Mouse (Mus musculus): Measurements from ENCODE around the gene Ift57.

The Ift57 gene

DNA sequence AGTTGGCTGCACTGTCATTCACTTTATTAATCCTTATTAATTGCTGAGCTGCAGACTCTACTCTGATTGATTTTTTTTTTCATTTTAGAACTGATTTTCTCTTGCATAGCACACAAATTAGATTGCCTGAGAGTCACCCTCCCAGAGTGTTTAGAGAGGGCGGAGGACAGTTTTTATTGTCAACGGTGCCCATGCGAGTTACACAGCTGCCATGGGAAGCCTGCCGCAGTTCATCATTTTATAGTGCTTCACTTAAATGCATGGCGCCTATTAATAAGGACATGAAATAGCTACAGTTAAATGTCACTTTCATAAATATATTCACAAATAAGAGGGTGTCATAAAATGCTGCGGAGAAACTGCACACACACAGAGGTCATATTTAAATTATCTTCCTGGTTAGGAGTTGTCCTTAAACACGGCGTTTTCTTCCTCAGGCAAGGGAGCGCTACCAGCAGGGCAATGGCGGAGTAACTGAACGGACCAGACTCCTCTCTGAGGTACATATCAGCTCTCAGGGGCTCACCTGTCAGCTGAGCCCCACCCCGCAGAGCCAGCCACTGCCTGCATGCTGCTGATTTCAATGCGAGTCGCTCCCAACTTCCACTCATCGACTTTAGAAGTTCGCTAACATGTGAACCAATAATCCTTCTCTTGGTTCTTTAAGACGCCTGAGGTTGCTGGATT lies 61.6 kb downstream of the Ift57 start:
- DNase-seq: no peak

- no peak for DNase-seq
Observed at GRCm38 (mm10) chr16:49761981-49762380, 62.9 kb downstream of the Ift57 start.

DNA sequence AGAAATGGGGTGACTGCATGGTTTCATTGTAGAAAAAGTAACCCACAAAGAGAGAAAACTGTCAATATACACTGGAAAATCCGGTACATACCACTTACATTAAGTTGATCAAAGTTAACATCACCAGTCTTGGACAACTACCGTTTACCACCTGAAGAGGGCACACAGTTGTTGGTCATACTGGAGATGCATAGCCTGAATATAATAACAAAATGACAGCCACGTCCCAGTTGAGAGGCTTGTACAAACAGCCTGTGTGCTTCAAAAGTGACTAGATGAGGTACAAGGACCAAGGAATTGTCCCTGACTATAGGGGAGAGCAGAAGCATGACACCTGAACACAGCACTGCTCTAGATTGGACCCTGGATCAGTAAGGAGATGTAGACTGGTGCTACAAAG lies 67.3 kb downstream of the Ift57 start:
- DNase-seq: peak; percentile 76

GRCm38 (mm10) chr16:49768491-49769031 lies 69.5 kb downstream of the Ift57 start:
- no peak for DNase-seq

DNA sequence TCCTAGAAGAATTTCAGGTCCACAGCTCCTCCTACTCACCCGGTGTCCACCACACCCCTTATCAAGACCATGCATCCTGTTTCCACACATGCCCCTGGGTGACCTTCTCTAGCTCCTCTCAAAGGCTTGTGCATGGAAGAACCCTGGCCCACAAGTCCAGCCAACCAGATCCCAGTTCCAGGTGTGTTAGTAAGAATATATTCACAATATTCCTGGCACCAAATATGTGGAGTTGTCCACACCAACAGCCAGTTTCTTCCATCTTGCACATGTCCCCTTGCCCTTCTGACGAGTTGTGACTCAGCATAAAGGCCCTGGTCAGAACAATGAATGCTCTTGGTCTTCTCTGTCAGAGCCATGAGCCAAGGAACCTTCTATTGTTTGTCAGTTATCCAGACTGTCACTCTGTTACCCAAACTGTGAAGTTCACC lies 70.8 kb downstream of the Ift57 start:
- DNase-seq: no peak

GRCm38 (mm10) chr16:49770320-49771189 lies 71.5 kb downstream of the Ift57 start:
- DNase-seq: no peak

GRCm38 (mm10) chr16:49771609-49772396 lies 72.8 kb downstream of the Ift57 start:
- no peak for DNase-seq

DNA sequence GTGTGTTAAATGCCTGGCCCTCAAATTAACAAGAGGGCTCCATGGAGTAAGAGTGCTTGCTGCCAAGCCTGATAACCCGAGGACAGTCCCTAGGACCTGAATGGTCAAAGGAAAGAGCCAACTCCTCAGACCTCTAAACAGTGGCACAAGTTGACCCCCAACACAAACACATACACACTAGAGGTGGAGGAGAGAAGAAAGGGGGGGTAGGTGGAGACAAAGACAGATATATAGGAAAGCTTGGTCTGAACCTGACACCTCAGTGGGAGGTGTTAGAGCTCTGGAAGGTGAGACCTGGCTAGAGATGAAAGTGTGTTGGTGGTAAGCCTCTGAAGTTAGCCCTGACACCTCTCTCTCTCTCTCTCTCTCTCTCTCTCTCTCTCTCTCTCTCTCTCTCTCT lies 73.5 kb downstream of the Ift57 start:
- no peak for DNase-seq

- DNase-seq: no peak
Observed at GRCm38 (mm10) chr16:49773068-49773467, 74.0 kb downstream of the Ift57 start.

GRCm38 (mm10) chr16:49774059-49775001 lies 75.3 kb downstream of the Ift57 start:
- no peak for DNase-seq

DNA sequence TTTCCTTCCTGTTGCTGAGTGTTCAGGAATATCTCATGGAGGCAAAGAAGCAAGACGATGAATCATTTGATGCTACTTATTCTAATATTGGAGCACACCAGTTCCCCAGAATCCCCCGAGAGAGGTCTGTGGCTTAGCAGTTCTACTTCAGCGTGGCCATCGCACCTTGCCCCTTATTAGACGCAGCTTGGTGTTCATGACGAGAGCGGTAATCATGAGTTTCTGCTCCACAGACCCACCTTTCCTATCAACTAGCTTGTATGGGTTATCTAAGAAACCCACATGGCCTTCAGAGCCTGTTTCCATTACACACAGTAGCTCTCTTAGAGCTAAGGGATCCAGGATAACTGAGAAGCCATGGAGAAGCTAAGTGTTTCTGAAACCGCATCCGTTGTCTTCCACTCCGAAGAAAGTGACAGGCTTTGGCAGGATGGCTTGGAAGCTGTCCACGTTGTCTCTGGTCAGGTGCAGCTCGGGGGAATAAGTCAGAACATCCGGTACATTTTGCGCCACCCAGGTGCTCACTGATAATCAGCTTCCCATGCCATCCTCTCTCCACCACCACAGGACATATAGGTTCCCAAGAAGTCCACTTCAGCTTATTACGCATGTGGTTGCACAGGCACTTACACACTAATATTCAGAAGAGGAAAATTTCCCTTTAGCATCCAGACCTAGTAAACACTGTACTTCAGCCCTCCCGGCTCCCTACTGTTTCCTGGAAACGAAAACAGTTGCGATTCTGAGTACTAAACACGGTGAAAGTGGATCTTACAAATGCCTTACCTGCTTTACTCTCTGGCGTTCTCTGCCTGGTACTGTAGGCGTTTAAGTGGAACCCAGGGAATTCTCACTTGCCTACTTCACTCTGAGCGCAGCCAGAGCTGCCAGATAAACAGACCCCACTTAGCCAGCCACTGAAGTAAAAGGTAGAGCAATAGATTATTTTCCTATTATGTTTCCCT lies 76.3 kb downstream of the Ift57 start:
- no peak for DNase-seq

DNA sequence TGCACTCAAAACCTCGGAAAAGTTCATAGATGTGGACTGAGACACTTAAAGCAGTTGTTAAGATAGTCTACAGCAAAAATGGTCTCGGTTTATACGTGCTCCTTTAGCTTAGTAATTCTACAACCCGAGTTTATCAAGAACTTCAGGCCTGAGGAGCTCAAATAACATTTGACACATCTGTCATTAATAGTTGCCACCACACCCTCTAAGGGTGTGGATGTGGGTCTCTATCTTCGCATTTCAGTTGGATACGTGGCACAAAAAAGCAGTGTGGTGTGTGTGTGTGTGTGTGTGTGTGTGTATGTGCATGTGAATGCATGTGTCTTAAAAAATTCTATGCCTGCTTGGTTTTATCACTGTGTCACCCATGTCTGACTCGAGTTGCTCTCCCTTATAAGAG lies 77.9 kb downstream of the Ift57 start:
- no peak for DNase-seq

DNA sequence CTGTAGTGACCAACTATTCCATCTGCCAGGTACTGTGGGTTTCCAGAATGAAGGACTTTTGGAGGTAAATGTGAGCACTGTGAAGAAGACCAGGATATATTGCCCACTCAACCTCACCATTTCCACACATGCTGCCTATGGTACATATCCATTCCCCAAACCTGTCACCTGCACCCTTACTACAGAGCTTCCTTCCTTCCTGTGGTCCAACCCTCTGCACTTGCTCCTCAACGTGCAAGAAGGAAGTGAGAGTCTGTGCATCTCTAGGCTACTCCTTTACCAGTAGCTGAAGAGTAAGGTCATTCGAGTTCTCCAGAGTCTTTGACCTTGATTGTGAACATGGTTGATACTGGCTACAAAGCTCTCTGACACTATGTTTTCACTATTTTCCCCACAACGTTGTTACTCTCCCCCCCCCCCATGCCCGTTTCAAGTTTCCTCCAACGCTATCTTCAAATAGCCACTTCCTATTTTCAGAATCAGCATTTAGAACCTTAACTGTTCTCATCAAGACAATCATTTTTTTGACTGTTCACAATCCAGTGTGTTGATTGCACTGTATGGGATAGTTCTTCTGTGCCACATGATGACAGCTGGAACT lies 82.6 kb downstream of the Ift57 start:
- DNase-seq: peak; percentile 48

GRCm38 (mm10) chr16:49783369-49783768 lies 84.3 kb downstream of the Ift57 start:
- no peak for DNase-seq

DNA sequence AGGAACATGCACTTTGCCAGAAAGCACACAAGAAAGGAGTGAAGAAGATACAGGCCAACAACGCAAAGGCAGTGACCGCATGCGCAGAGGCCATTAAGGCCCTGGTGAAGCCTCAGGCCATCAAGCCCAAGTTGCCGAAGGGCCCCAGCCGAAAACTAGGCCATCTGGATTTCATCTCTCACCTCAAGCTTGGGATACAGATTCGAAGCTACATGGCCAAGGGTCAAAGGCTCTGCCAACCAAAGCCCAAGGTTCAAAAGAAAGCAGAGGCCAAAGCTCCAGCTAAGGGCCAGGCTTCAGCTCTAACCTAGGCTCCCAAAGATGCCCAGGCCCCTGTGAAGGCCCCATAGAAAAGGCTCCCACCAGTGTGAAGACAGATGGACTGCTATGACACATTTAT lies 87.1 kb downstream of the Ift57 start:
- no peak for DNase-seq

- no peak for DNase-seq
Observed at GRCm38 (mm10) chr16:49787714-49788113, 88.7 kb downstream of the Ift57 start.

DNA sequence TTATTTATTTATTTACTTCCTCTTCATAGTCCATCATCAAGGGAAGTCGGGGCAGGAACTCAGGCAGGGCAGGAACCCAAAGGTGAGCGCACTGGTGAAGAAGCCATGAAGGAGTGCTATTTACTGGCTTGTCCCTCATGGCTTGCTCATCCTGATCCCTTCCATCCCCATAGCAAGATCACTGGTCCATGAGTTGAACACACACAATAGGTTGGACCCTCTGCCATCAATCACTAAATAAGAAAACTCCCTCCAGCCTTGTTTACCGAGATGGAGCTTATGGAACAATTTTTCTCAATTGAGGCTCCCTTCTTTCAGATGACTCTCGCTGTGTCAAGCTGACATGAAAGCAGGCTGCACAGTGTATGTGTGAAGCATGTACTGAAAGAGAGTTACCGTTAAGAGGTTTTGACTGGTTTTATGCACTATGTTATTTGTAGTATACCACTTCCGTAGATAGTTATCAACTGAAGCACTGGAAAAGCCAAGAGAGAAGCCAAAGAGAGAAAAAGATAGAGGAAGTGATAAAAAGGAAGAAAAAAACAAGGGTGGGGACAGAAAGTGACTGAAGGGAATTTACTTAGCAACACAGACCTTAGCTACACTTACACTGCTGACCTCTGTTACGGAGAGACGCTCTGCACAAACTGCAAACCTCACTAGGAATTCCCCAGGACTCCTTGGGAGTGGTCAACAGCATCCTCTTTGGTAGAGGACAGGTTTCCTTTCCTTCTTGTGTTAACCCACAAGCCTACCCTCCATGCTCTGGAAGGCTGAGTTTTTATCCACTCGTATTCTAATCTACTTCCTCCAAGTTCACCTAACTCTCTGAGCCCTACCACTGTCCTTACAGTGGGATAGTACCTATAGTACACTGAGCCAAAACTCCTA lies 91.8 kb downstream of the Ift57 start:
- peak; percentile 62 for DNase-seq

- DNase-seq: no peak
Observed at GRCm38 (mm10) chr16:49792446-49792878, 93.4 kb downstream of the Ift57 start.

GRCm38 (mm10) chr16:49793596-49793995 lies 94.6 kb downstream of the Ift57 start:
- DNase-seq: no peak
